Mouse (Mus musculus) forebrain, embryonic 16.5 days (tissue): ENCODE measurements around the gene Ndufv1. TPM values are rescaled to one million over a fixed set of nuclear protein-coding genes. Genes with fewer than 3 reads are reported as not detected.
"Not testable (repeated sequence)": the region's sequence is repeated elsewhere in the genome, so short reads cannot be mapped to it uniquely, and the experiment has no call there.

Experiments
- ATAC-seq: fragments of 200-750 bp; cut with Nextera tagmentation; 2 replicates; pipeline ENCODE4 v1.8.0; 2017; ENCODE audit warnings: mild to moderate bottlenecking, moderate library complexity
- H3K27ac ChIP-seq: fragments of 300-500 bp; sonication (generic); 2 replicates; pipeline ENCODE4 v1.5.1; 2014; ENCODE audit warnings: low read length, control low read depth
- H3K27me3 ChIP-seq: fragments of 300-500 bp; sonication (generic); replicated peaks from 2 replicates; pipeline ENCODE4 v1.6.1; 2014; ENCODE audit warnings: low read length; ENCODE audit not compliant: control insufficient read depth, insufficient read depth
- H3K36me3 ChIP-seq: fragments of 300-500 bp; sonication (generic); 2 replicates; pipeline ENCODE4 v1.6.1; 2014; ENCODE audit not compliant: control insufficient read depth, insufficient read depth
- H3K4me1 ChIP-seq: fragments of 300-500 bp; sonication (generic); replicated peaks from 2 replicates; pipeline ENCODE4 v1.6.1; 2014; ENCODE audit warnings: low read length; ENCODE audit not compliant: control insufficient read depth, insufficient read depth
- H3K4me2 ChIP-seq: fragments of 300-500 bp; sonication (generic); 2 replicates; pipeline ENCODE4 v1.6.1; 2014; ENCODE audit warnings: mild to moderate bottlenecking, low read length, control low read depth
- H3K4me3 ChIP-seq: fragments of 300-500 bp; sonication (generic); replicated peaks from 2 replicates; pipeline ENCODE4 v1.5.1; 2014; ENCODE audit warnings: mild to moderate bottlenecking, low read length, control low read depth
- H3K9ac ChIP-seq: fragments of 300-500 bp; sonication (generic); replicated peaks from 2 replicates; pipeline ENCODE4 v1.6.1; 2014; ENCODE audit warnings: low read depth, low read length, control low read depth
- H3K9me3 ChIP-seq: fragments of 300-500 bp; sonication (generic); 2 replicates; pipeline ENCODE4 v1.6.1; 2016; ENCODE audit warnings: low read length; ENCODE audit not compliant: control insufficient read depth
- WGBS: fragments of 180-500 bp; shearing (Covaris S2); extraction: QIAGEN DNeasy Blood & Tissue Kit; methylation state at CpG from one replicate; pipeline ENCODE4 v1.1.7; 2014; 5-methylcytosine and 5-hydroxymethylcytosine counted together
- polyA plus RNA-seq: library from polyadenylated mRNA; unstranded; fragments of >200 nt; fragmentation: Nextera tagmentation; extraction: Ambion mirVana; gene quantifications from 2 replicates; pipeline ENCODE4 v1.2.1, GENCODE M21; 2015

The Ndufv1 gene
- polyA plus RNA-seq, 1 experiment from 2014 or later: 239 TPM

DNA sequence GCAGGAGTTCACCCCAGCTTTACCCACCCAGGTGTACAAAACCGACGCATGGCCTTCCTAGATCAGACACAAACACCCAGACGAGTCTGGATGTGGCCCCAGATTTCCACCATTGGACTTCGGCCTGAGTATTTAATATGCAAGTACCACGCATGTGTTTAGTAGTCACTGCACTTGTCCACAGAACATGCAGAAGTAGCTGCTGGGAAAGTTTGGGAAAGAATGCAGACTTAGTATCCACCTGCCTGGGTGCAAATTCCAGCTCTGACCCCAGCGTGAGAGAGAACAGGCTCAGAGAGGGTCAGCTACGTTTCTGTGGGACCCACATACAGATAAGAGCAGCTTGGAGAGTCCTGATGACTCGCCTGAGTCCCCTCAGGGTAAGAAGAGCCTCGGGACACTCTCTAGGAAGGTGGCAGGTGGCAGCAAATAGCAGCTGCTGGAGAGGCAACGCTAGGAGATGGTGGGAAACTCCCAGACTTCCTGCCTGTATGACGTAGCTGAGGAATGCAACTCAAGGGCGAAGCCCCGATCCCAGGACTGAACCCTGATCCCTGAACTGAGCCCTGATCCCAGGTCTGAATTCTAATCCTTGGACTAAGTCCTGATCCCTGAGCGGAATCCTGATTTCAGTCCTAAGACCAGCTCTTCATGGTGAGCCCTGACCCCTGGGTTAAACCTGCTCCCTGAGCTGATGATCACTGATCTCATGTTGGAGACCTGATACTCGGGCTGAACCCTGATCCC, 43.5 kb upstream of the Ndufv1 start:
- H3K27ac ChIP-seq: no peak overlapping the region
- H3K9ac ChIP-seq: no peak overlapping the region
- no peak for ATAC-seq
- no peak overlapping the region for H3K4me3 ChIP-seq
- H3K27me3 ChIP-seq: no peaks in the 10 kb centered on the region
- no peak overlapping the region for H3K4me2 ChIP-seq
- 63% methylated on average over 15 of the region's 15 CpGs for WGBS
- no peaks in the 10 kb centered on the region for H3K36me3 ChIP-seq
- no peaks in the 10 kb centered on the region for H3K4me1 ChIP-seq
- no peaks in the 10 kb centered on the region for H3K9me3 ChIP-seq

DNA sequence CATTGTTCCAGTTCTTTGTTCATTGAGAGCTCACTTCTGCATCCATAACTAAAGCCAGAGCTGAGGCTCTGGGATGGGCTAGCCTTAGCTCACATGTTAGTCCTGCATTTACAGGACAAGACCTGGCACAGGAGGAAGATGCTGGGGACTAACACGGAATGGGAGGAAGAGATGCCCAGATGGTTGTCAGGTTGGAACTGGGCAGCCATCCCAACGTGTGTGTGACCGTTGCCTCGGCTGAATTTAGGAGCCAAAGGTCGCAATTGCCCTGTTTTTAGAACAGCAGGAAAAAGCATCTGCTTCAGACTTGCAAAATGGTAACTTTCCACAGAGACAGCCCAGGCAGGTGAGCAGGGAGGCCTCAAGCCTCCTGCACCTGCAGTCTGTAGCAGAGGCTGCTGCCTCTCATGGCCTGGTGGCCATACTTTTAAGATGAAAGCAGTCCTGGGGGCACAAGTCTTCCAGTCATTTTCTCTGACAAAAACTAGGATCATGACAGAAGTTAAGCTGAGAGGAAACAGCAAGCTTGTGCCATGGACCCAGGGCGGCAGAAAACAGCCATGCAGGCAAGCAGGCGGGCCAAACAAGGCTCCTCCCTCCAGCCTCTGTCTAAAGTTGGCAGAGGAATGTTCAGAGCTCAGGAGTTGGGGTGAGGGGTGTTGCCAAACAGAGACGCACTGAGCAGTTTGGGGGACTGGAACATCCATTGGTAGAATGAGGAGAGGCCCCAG, 42.8 kb upstream of the Ndufv1 start:
- H3K36me3 ChIP-seq: no peaks in the 10 kb centered on the region
- no peak overlapping the region for H3K27ac ChIP-seq
- 71% methylated on average over 8 of the region's 8 CpGs for WGBS
- no peak for ATAC-seq
- no peak overlapping the region for H3K4me2 ChIP-seq
- H3K4me1 ChIP-seq: no peaks in the 10 kb centered on the region
- no peaks in the 10 kb centered on the region for H3K9me3 ChIP-seq
- H3K4me3 ChIP-seq: no peak overlapping the region
- H3K9ac ChIP-seq: no peak overlapping the region
- no peaks in the 10 kb centered on the region for H3K27me3 ChIP-seq

DNA sequence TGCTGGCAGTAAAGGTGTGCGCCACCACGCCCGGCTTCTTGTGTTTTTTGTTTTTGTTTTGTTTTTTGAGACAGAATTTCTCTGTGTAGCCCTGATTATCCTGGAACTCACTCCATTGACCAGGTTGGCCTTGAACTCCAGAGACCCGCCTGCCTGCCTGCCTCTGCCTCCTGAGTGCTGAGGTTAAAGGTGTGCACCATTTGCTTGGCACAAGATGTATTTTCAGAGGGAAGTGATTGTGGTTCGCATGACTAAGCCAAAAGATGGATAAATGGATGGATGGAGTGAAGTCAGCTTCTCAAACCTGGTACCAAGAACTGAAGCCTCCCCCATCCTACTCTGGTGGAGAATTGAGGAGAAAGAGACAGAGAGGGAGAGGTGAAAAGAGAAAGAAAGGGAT, 42.0 kb upstream of the Ndufv1 start:
- ATAC-seq: no peak

DNA sequence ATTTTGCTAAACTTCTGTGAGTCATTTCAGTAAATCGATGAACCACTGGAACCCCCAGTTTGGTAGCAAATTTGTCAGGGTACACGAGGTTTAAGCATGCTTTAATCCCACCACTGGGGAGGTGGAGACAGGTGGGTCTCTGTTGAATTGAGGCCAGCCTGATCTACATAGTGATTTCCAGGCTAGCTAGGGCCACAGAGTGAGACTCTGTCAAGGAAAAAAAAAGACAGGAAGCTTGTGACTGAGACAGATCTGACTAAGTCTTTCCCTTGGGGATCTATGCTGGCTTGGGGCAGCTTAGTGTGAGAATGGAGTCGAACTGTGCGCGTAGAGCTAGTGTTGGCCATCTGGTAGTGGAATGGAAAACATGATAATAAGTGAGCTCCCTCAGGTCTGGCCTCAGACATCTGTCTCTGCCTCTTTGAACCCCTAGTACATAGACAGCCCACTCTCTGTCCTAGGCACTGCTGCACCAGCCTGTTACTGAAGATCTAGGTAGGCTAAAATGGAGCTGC, 40.0 kb upstream of the Ndufv1 start:
- no peak overlapping the region for H3K4me2 ChIP-seq
- ATAC-seq: no peak
- no peaks in the 10 kb centered on the region for H3K27me3 ChIP-seq
- WGBS: 82% methylated on average over 5 of the region's 5 CpGs
- no peak overlapping the region for H3K27ac ChIP-seq
- no peak overlapping the region for H3K9ac ChIP-seq
- no peak overlapping the region for H3K4me3 ChIP-seq
- no peaks in the 10 kb centered on the region for H3K4me1 ChIP-seq
- H3K36me3 ChIP-seq: no peaks in the 10 kb centered on the region
- no peaks in the 10 kb centered on the region for H3K9me3 ChIP-seq

More for the DNA sequence above, 42.0 kb upstream of the Ndufv1 start:
- H3K9me3 ChIP-seq: no peaks in the 10 kb centered on the region
- no peaks in the 10 kb centered on the region for H3K4me1 ChIP-seq
- no peak overlapping the region for H3K9ac ChIP-seq
- H3K36me3 ChIP-seq: no peaks in the 10 kb centered on the region
- no peak overlapping the region for H3K4me3 ChIP-seq
- 90% methylated on average over 5 of the region's 5 CpGs for WGBS
- no peak overlapping the region for H3K27ac ChIP-seq
- no peaks in the 10 kb centered on the region for H3K27me3 ChIP-seq
- no peak overlapping the region for H3K4me2 ChIP-seq

DNA sequence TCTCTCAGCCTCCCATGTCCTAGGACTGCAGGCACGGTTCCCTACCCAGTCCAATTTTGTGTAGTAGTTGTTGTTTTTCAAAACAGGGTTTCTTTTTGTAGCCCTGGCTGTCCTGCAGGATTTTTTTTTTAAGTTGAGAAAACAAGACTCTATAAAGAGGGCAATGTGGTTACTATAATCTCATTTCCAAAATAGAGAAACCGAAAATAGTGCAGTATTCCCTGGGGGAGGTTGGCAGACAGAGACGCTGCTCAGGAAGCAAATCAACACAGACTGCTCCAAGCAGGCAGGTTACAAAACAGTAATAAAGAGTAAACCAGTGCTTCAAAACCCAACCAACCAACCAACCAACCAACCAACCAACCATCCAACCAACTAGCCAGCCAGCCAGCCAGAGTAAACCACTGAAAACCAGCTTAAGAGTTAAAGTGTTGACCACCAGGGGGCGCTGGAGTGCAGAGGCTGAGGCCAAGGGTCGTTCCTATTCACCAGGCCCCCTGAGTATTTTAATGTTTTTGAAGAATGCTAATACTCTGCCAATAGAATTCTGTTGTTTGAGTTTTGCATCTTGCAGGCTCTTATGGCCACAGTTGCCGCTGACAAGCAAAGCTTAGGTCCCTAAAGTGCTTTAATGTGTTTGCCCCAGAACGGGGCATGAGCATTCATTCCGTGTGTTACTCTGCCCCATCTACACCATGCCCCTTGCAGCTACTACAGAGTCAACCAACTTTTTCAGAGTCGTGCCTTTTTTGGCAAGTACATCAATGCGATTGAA, 39.3 kb upstream of the Ndufv1 start:
- WGBS: 52% methylated on average over 10 of the region's 10 CpGs
- ATAC-seq: no peak

DNA sequence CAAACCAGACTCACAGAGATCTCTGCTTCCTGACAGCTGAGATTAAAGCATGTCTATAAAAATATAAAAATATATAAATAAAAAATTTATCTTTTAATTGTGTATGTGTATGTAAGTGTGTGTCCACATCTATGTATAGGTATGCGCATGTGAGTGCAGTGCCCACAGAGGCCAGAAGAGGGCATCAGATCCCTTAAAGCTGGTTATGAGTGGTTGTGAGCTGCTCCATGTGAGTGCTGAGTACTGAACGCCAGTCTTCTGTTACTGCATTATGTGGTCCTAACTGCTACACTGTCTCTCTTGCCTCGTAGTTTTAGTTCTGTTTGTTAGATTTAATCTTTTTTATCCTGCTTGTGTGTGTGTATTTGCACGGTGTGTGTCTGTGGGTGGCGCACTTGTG, 38.4 kb upstream of the Ndufv1 start:
- 95% methylated on average over 5 of the region's 5 CpGs for WGBS
- no peaks in the 10 kb centered on the region for H3K27me3 ChIP-seq
- H3K9ac ChIP-seq: no peak overlapping the region
- H3K4me1 ChIP-seq: peaks cover 2% of the 10 kb centered on the region
- H3K36me3 ChIP-seq: no peaks in the 10 kb centered on the region
- no peak for ATAC-seq
- no peak overlapping the region for H3K4me2 ChIP-seq
- no peaks in the 10 kb centered on the region for H3K9me3 ChIP-seq
- no peak overlapping the region for H3K4me3 ChIP-seq
- no peak overlapping the region for H3K27ac ChIP-seq

More for the DNA sequence above, 39.3 kb upstream of the Ndufv1 start:
- no peaks in the 10 kb centered on the region for H3K27me3 ChIP-seq
- H3K4me3 ChIP-seq: no peak overlapping the region
- no peak overlapping the region for H3K4me2 ChIP-seq
- H3K9ac ChIP-seq: no peak overlapping the region
- H3K36me3 ChIP-seq: no peaks in the 10 kb centered on the region
- H3K4me1 ChIP-seq: no peaks in the 10 kb centered on the region
- H3K9me3 ChIP-seq: no peaks in the 10 kb centered on the region
- no peak overlapping the region for H3K27ac ChIP-seq

DNA sequence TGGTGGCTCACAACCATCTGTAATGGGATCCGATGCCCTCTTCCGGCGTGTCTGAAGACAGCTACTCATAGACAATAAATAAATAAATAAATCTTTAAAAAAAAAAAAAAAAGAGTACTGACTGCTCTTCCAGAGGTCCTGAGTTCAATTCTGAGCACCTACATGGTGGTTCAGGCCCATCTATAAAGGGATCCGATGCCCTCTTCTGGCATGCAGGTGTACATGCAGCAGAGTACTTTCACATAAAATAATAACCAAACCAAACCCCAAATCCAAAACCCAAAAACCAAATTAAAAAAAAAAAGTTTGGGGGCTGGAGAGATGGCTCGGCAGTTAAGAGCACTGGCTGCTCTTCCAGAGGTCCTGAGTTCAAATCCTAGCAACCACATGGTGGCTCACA, 36.5 kb upstream of the Ndufv1 start:
- not testable (repeated sequence) for H3K4me3 ChIP-seq, H3K36me3 ChIP-seq, ATAC-seq, H3K9ac ChIP-seq, H3K27ac ChIP-seq, H3K4me2 ChIP-seq, H3K9me3 ChIP-seq, H3K27me3 ChIP-seq, H3K4me1 ChIP-seq
- 88% methylated on average over 5 of the region's 5 CpGs for WGBS

DNA sequence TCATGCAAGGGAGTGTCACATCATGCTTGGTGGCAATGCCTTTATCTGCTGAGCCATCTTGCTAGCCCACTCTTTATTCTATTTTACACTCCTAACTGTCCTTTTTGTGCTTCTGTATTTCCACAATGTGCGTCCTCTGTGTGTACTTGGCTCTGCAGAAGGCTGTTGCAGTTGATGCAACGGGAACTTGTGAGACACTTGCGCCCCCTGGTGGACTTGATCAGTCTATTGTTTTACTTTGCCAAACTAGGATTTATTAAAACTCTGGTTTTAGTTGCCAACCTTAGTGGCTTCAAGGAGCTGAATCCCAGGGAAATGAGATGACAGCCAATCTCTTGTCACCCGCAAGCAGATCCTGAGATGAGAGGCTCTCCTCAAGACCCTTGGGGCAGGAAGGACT, 35.3 kb upstream of the Ndufv1 start:
- ATAC-seq: no peak
- Histone ChIP-seq H3K4me1 (peaks cover 7% of the 10 kb centered on the region), H3K9ac (no peak overlapping the region), H3K4me2 (no peak overlapping the region), H3K27me3 (no peaks in the 10 kb centered on the region), H3K27ac (no peak overlapping the region), H3K4me3 (no peak overlapping the region), H3K9me3 (no peaks in the 10 kb centered on the region), H3K36me3 (no peaks in the 10 kb centered on the region)
- WGBS: 9% methylated on average over 4 of the region's 4 CpGs

DNA sequence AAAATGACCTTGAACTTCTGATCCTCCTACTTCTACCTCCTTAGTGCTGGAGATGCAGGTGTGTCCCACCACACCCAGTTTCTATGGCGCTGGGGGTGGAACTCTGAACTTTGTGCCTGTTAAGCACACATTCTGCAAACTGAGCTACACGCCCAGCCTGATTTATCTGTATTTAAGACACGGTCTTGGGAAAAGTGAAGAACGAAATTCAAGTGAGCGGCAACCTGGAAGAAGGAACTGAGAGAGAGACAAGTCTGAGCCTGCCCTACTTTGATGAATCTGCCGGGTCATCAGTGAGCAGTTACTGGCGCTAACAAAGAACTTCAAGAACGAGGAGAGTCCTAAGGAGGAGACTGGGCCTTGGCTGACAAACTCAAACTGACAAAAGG, 34.3 kb upstream of the Ndufv1 start:
- H3K4me3 ChIP-seq: no peak overlapping the region
- H3K9me3 ChIP-seq: no peaks in the 10 kb centered on the region
- H3K36me3 ChIP-seq: no peaks in the 10 kb centered on the region
- no peak overlapping the region for H3K27ac ChIP-seq
- no peaks in the 10 kb centered on the region for H3K27me3 ChIP-seq
- no peak for ATAC-seq
- 84% methylated on average over 8 of the region's 8 CpGs for WGBS
- peaks cover 7% of the 10 kb centered on the region for H3K4me1 ChIP-seq
- H3K4me2 ChIP-seq: no peak overlapping the region
- H3K9ac ChIP-seq: no peak overlapping the region
